Mouse (Mus musculus) embryonic fibroblast, embryonic 13.5 days (primary cell): Measurements from ENCODE around the gene Slc19a1.

Experiments used
- CTCF ChIP-seq: IDR thresholded peaks from 2 replicates; pipeline ENCODE4 v1.5.1; 2011; ENCODE audit warnings: mild to moderate bottlenecking, control low read depth, low read length, moderate library complexity, borderline replicate concordance; ENCODE audit not compliant: insufficient read depth
- POLR2A ChIP-seq: IDR thresholded peaks from 2 replicates; pipeline ENCODE4 v1.6.1; 2011; ENCODE audit warnings: low read depth, mild to moderate bottlenecking, control low read depth, low read length, moderate library complexity

GRCm38 (mm10) chr10:76992456-76992855 lies 39.6 kb upstream of the Slc19a1 start:
- TF ChIP-seq CTCF (no peak), POLR2A (no peak)
